Mouse (Mus musculus) layer of hippocampus, postnatal 14 days (tissue): ENCODE measurements at regions not wholly inside any gene's neighbourhood (a gene's known extent, or its start where the extent isn't known, plus 50 kb on each side); places are given as distances from the start of the nearest gene placed in this dataset.
"Not testable (repeated sequence)": the region's sequence is repeated elsewhere in the genome, so short reads cannot be mapped to it uniquely, and the experiment has no call there.

Experiments used
- DNase-seq, 2 experiments: peaks; one replicate each; pipeline ENCODE4 v3.0.0; 2021 to 2022; ENCODE audit warnings: low spot score in 2 of 2, mixed read lengths in 1 of 2

- DNase-seq: peak in 1 of 2 experiments; percentile 46
Observed at GRCm38 (mm10) chr2:168424277-168425099, 143.0 kb upstream of the Kcng1 start.

GRCm38 (mm10) chr2:168423551-168423950 is 142.0 kb upstream of the Kcng1 start:
- DNase-seq: peak; percentile 40 to 58

GRCm38 (mm10) chr2:168415140-168415539 is 133.6 kb upstream of the Kcng1 start:
- DNase-seq: no peak

- no peak for DNase-seq
Observed at GRCm38 (mm10) chr2:168414110-168414872, 132.8 kb upstream of the Kcng1 start.

GRCm38 (mm10) chr2:168412853-168413252 is 131.3 kb upstream of the Kcng1 start:
- no peak for DNase-seq

GRCm38 (mm10) chr2:168402782-168403513 is 121.4 kb upstream of the Kcng1 start:
- peak in 1 of 2 experiments; percentile 40 for DNase-seq

GRCm38 (mm10) chr2:168399088-168399709 is 117.7 kb upstream of the Kcng1 start:
- DNase-seq: no peak

- no peak for DNase-seq
Observed at GRCm38 (mm10) chr2:168396316-168396715, 114.8 kb upstream of the Kcng1 start.

GRCm38 (mm10) chr2:168393341-168393740 is 111.8 kb upstream of the Kcng1 start:
- DNase-seq: no peak

GRCm38 (mm10) chr2:168392171-168392570 is 110.6 kb upstream of the Kcng1 start:
- not testable (repeated sequence) for DNase-seq

GRCm38 (mm10) chr2:168380606-168381005 is 99.1 kb upstream of the Kcng1 start:
- peak; percentile 36 to 63 for DNase-seq

- DNase-seq: no peak
Observed at GRCm38 (mm10) chr2:168372356-168372755, 90.8 kb upstream of the Kcng1 start.

GRCm38 (mm10) chr2:168371245-168371644 is 89.7 kb upstream of the Kcng1 start:
- no peak for DNase-seq

- no peak for DNase-seq
Observed at GRCm38 (mm10) chr2:168359200-168359599, 77.7 kb upstream of the Kcng1 start.

GRCm38 (mm10) chr2:168358551-168358950 is 77.0 kb upstream of the Kcng1 start:
- DNase-seq: no peak

- no peak for DNase-seq
Observed at GRCm38 (mm10) chr2:168357815-168358214, 76.3 kb upstream of the Kcng1 start.

- no peak for DNase-seq
Observed at GRCm38 (mm10) chr2:168354397-168354796, 72.9 kb upstream of the Kcng1 start.

GRCm38 (mm10) chr2:168352626-168353025 is 71.1 kb upstream of the Kcng1 start:
- DNase-seq: peak; percentile 73 to 85

- no peak for DNase-seq
Observed at GRCm38 (mm10) chr2:168352194-168352593, 70.7 kb upstream of the Kcng1 start.

- no peak for DNase-seq
Observed at GRCm38 (mm10) chr2:168345384-168345783, 63.8 kb upstream of the Kcng1 start.

GRCm38 (mm10) chr2:168343705-168344104 is 62.2 kb upstream of the Kcng1 start:
- peak; percentile 54 to 77 for DNase-seq
